Mouse (Mus musculus) midbrain, embryonic 15.5 days (tissue): ENCODE data around the gene Nub1. TPM values are rescaled to one million over a fixed set of nuclear protein-coding genes. Genes with fewer than 3 reads are reported as not detected.

ENCODE experiments used
- ATAC-seq: fragments of 200-750 bp; cut with Nextera tagmentation; replicated peaks from 2 replicates; pipeline ENCODE4 v1.8.0; 2017; ENCODE audit warnings: moderate TSS enrichment
- H3K27ac ChIP-seq: fragments of 300-500 bp; sonication (generic); 2 replicates; pipeline ENCODE4 v1.5.1; 2015; ENCODE audit warnings: mild to moderate bottlenecking, inconsistent platforms
- H3K27me3 ChIP-seq: fragments of 300-500 bp; sonication (generic); replicated peaks from 2 replicates; pipeline ENCODE4 v1.6.1; 2015; ENCODE audit warnings: inconsistent platforms
- H3K36me3 ChIP-seq: fragments of 300-500 bp; sonication (generic); replicated peaks from 2 replicates; pipeline ENCODE4 v1.6.1; 2015; ENCODE audit warnings: inconsistent platforms
- H3K4me1 ChIP-seq: fragments of 300-500 bp; sonication (generic); 2 replicates; pipeline ENCODE4 v1.6.1; 2015; ENCODE audit warnings: inconsistent platforms
- H3K4me2 ChIP-seq: fragments of 300-500 bp; sonication (generic); 2 replicates; pipeline ENCODE4 v1.6.1; 2015; ENCODE audit warnings: inconsistent platforms, mild to moderate bottlenecking, moderate library complexity
- H3K4me3 ChIP-seq: fragments of 300-500 bp; sonication (generic); 2 replicates; pipeline ENCODE4 v1.5.1; 2015; ENCODE audit warnings: mild to moderate bottlenecking, inconsistent platforms
- H3K9ac ChIP-seq: fragments of 300-500 bp; sonication (generic); 2 replicates; pipeline ENCODE4 v1.6.1; 2015; ENCODE audit warnings: mild to moderate bottlenecking, inconsistent platforms
- H3K9me3 ChIP-seq: fragments of 300-500 bp; sonication (generic); 2 replicates; pipeline ENCODE4 v1.6.1; 2016; ENCODE audit warnings: inconsistent platforms
- WGBS: fragments of 180-500 bp; shearing (Covaris S2); methylation state at CpG from one replicate; pipeline ENCODE4 v1.1.7; 2015; ENCODE audit warnings: mixed read lengths; 5-methylcytosine and 5-hydroxymethylcytosine counted together
- polyA plus RNA-seq: library from polyadenylated mRNA; unstranded; fragments of >200 nt; fragmentation: Nextera tagmentation; extraction: Ambion mirVana; gene quantifications from 2 replicates; pipeline ENCODE4 v1.2.1, GENCODE M21; 2015

The Nub1 gene
- polyA plus RNA-seq, 1 experiment from 2014 or later, result 48.7 TPM

DNA sequence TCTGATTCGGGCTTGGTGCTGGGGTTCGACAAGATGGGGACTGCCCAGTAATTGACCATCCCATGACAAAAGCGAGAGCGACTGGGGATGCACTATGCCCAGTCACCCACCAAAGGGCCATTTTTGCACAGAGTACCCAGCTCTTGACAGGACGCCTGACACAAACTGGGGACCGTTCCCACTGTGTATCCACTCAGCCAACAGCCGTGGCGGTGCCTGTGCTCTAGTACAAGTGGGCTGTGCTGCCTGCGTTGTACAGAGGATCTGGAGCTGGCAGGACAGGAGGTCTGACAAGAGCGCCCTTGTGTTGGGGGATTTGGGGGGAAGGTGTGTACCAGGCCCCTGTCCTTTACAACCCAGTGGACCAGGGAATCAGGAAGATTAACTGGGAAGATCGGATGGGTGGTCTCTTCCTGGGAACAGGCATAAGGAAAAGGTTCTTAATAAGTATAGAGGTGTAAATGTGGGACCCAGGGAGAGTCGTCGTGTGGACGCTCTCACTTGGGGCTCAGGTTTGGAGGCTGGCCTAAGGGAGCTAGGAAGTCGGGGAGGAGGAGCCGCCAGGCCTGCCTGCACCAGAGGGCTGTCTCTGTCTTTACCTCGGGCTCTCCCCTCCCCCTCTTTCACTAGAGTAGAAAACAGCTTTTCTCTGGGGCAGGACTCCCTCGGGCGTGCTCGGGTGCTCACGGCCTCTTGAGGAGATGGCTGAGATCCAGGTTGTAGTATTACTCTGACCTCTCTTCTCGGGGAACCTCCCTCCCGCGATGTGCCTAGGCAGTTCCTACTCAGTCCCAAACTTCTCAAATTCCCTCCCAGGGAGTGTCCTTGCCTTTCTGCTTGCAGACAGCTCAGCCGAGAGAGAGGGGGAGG, 66.2 kb downstream of the Nub1 start:
- no peaks in the 10 kb centered on the region for H3K36me3 ChIP-seq
- WGBS, result 2% methylated on average over 25 of the region's 25 CpGs
- peak overlapping the region; percentile 90 for H3K4me2 ChIP-seq
- H3K9ac ChIP-seq, result peak overlapping the region; percentile 60
- H3K27ac ChIP-seq, result peak overlapping the region; percentile 82
- H3K4me1 ChIP-seq, result peaks cover 19% of the 10 kb centered on the region
- no peaks in the 10 kb centered on the region for H3K27me3 ChIP-seq
- ATAC-seq, result peak; percentile 64
- H3K4me3 ChIP-seq, result peak overlapping the region; percentile 65
- H3K9me3 ChIP-seq, result no peaks in the 10 kb centered on the region

DNA sequence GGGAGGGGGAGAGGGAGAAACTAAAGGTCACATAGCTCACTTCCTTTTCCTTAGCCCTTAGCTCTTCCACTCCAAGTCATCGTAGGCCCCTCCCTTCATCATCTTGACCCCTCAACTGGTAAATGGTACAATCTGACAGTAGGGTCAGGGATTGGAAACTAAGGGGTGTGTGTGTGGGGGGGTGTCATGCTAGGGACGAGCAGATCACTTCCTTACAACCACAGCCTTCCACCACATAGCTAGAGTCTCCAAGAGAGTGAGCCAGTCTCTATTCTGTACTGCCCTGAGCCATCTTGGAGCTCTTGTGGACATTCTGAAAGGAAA, 66.8 kb downstream of the Nub1 start:
- no peaks in the 10 kb centered on the region for H3K9me3 ChIP-seq
- no peak overlapping the region for H3K4me3 ChIP-seq
- H3K36me3 ChIP-seq, result no peaks in the 10 kb centered on the region
- peaks cover 19% of the 10 kb centered on the region for H3K4me1 ChIP-seq
- 10% methylated on average over 2 of the region's 2 CpGs for WGBS
- no peak overlapping the region for H3K27ac ChIP-seq
- no peaks in the 10 kb centered on the region for H3K27me3 ChIP-seq
- H3K4me2 ChIP-seq, result peak overlapping the region; percentile 90
- no peak overlapping the region for H3K9ac ChIP-seq
- no peak for ATAC-seq

DNA sequence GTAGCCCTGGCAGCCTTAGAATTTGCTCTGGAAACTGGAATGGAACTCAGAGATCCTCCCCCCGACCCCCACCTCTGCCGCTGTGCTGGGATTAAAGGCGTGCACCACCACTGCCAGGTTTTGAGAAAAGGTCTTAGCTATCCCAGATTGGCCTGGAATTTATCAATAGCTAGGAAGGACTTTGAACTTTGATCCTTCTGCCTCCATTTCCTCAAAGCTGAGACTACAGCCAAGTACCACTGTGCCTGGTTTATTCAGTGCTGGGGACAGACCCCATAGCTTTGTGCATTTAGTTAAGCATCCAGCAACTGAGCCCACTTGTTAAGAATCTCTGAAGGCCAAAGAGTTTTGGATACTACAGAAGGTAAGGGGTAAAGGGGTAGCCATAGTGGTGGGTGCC, 71.6 kb downstream of the Nub1 start:
- Histone ChIP-seq H3K4me2 (no peak overlapping the region), H3K4me1 (peaks cover 1% of the 10 kb centered on the region), H3K9me3 (no peaks in the 10 kb centered on the region), H3K27ac (no peak overlapping the region), H3K27me3 (no peaks in the 10 kb centered on the region), H3K4me3 (no peak overlapping the region), H3K9ac (no peak overlapping the region), H3K36me3 (no peaks in the 10 kb centered on the region)
- ATAC-seq, result no peak
- WGBS, result 59% methylated on average over 3 of the region's 3 CpGs

DNA sequence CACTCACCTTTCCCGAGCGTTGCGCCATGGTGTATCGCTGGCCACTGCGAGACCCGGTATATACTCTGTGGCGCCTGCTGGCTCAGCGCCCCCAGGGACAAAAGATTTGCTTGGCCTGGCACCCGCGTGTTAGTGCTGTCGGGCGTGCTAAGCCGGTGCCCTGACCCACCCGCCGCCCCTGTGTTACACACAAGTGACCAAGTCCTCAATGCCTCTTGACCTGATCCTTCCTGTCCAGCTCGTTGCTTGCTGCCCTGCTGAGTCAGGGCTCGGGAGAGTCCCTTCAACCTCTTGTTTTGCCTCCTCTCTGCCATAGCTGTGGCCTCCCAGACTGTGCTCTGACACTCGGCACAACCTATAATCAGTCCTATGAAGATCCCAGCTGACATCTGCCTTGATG, 72.5 kb downstream of the Nub1 start, which contains the start of gene Crygn:
Crygn (minus strand) TSS at position 193 of the 400 bp plus-strand sequence.
- Histone ChIP-seq H3K4me2 (no peak within 1 kb of the TSS), H3K27me3 (no peaks in the 10 kb centered on the region), H3K9ac (no peak within 1 kb of the TSS), H3K36me3 (no peaks in the 10 kb centered on the region), H3K4me1 (no peaks in the 10 kb centered on the region), H3K27ac (no peak within 1 kb of the TSS), H3K9me3 (no peaks in the 10 kb centered on the region), H3K4me3 (no peak within 1 kb of the TSS)
- 39% methylated on average over 18 of the region's 18 CpGs for WGBS
- ATAC-seq, result no peak

Other genes with a start within 250 kb of the Nub1 start
- gene Fastk, start 240.2 kb upstream of the Nub1 start, polyA plus RNA-seq, result 96.6 and 104 TPM in 2 replicates
- 62.9 and 63.7 TPM in 2 replicates for gene Tmub1, start 237.7 kb upstream of the Nub1 start, polyA plus RNA-seq
- gene Agap3, start 233.4 kb upstream of the Nub1 start, polyA plus RNA-seq, result 122 and 124 TPM in 2 replicates
- 0.29 and 0.44 TPM in 2 replicates for gene Gbx1, start 158.3 kb upstream of the Nub1 start, polyA plus RNA-seq
- 0.06 and 0.11 TPM in 2 replicates for gene Asb10, start 144.6 kb upstream of the Nub1 start, polyA plus RNA-seq
- 0.06 TPM in 1 of 2 replicates, not detected in the other for gene 4931409K22Rik, start 128.7 kb upstream of the Nub1 start, polyA plus RNA-seq
- gene Abcf2, start 108.1 kb upstream of the Nub1 start, polyA plus RNA-seq, result 83.8 and 86.4 TPM in 2 replicates
- gene Chpf2, start 98.8 kb upstream of the Nub1 start, polyA plus RNA-seq, result 22.1 and 23.0 TPM in 2 replicates
- gene Smarcd3, start 61.1 kb upstream of the Nub1 start, polyA plus RNA-seq, result 182 and 186 TPM in 2 replicates
- gene Wdr86, start 45.2 kb downstream of the Nub1 start, polyA plus RNA-seq, result 6.7 and 8.6 TPM in 2 replicates
- gene Crygn, start 72.5 kb downstream of the Nub1 start, polyA plus RNA-seq, result 1.7 and 2.5 TPM in 2 replicates
- gene Rheb, start 157.1 kb downstream of the Nub1 start, polyA plus RNA-seq, result 209 and 228 TPM in 2 replicates